Mouse (Mus musculus) midbrain, embryonic 14.5 days (tissue): Measurements from ENCODE around the gene Coq8a. TPM values are rescaled to one million over a fixed set of nuclear protein-coding genes. Genes with fewer than 3 reads are reported as not detected.
A peak's percentile ranks its signal among the peaks of the same experiment; 100 is the strongest.

Source experiments
- ATAC-seq: fragments of 200-750 bp; cut with Nextera tagmentation; 2 replicates; pipeline ENCODE4 v1.8.0; 2017; ENCODE audit warnings: moderate number of reproducible peaks, moderate library complexity; ENCODE audit not compliant: low FRiP score, low TSS enrichment
- DNase-seq: peaks from one replicate; pipeline ENCODE4 v3.0.0-alpha.2; 2015
- H3K27ac ChIP-seq: fragments of 300-500 bp; sonication (generic); replicated peaks from 2 replicates; pipeline ENCODE4 v1.5.1; 2014; ENCODE audit warnings: mild to moderate bottlenecking, low read depth, low read length, moderate library complexity
- H3K27me3 ChIP-seq: fragments of 300-500 bp; sonication (generic); 2 replicates; pipeline ENCODE4 v1.6.1; 2014; ENCODE audit warnings: low read length, control low read depth, mixed read lengths; ENCODE audit not compliant: control insufficient read depth, insufficient read depth
- H3K36me3 ChIP-seq: fragments of 300-500 bp; sonication (generic); 2 replicates; pipeline ENCODE4 v1.6.1; 2014; ENCODE audit warnings: low read length, control low read depth; ENCODE audit not compliant: control insufficient read depth, insufficient read depth
- H3K4me1 ChIP-seq: fragments of 300-500 bp; sonication (generic); 2 replicates; pipeline ENCODE4 v1.6.1; 2014; ENCODE audit warnings: mild to moderate bottlenecking, antibody characterized with exemption, low read length, control low read depth; ENCODE audit not compliant: control insufficient read depth, insufficient read depth
- H3K4me2 ChIP-seq: fragments of 300-500 bp; sonication (generic); 2 replicates; pipeline ENCODE4 v1.6.1; 2014; ENCODE audit warnings: mild to moderate bottlenecking, low read length, moderate library complexity
- H3K4me3 ChIP-seq: fragments of 300-500 bp; sonication (generic); replicated peaks from 2 replicates; pipeline ENCODE4 v1.5.1; 2014; ENCODE audit warnings: low read depth, low read length
- H3K9ac ChIP-seq: fragments of 300-500 bp; sonication (generic); replicated peaks from 2 replicates; pipeline ENCODE4 v1.6.1; 2014; ENCODE audit warnings: mild to moderate bottlenecking, low read length, moderate library complexity
- H3K9me3 ChIP-seq: fragments of 300-500 bp; sonication (generic); 2 replicates; pipeline ENCODE4 v1.6.1; 2016; ENCODE audit warnings: low read length, control low read depth, mixed read lengths; ENCODE audit not compliant: control insufficient read depth
- WGBS: fragments of 180-500 bp; shearing (Covaris S2); extraction: QIAGEN DNeasy Blood & Tissue Kit; methylation state at CpG from one replicate; pipeline ENCODE4 v1.1.7; 2014; 5-methylcytosine and 5-hydroxymethylcytosine counted together
- polyA plus RNA-seq: library from polyadenylated mRNA; unstranded; fragments of >200 nt; fragmentation: Nextera tagmentation; extraction: Ambion mirVana; gene quantifications from 2 replicates; pipeline ENCODE4 v1.2.1, GENCODE M21; 2014

The Coq8a gene
- polyA plus RNA-seq, 1 experiment from 2014 or later = 2.1 TPM

- WGBS = 89% methylated on average over 9 of the region's 9 CpGs
- DNase-seq (no peak), ATAC-seq (no peak)
- Histone ChIP-seq H3K36me3 (no peaks in the 10 kb centered on the region), H3K4me3 (no peak overlapping the region), H3K9me3 (no peaks in the 10 kb centered on the region), H3K27ac (no peak overlapping the region), H3K4me1 (no peaks in the 10 kb centered on the region), H3K27me3 (no peaks in the 10 kb centered on the region), H3K4me2 (no peak overlapping the region), H3K9ac (no peak overlapping the region)
Observed at GRCm38 (mm10) chr1:180210781-180211271, 11.4 kb upstream of the Coq8a start.

GRCm38 (mm10) chr1:180210031-180210432, 10.6 kb upstream of the Coq8a start:
- ATAC-seq (no peak), DNase-seq (no peak)
- no peak overlapping the region for H3K4me3 ChIP-seq
- H3K9ac ChIP-seq = no peak overlapping the region
- no peak overlapping the region for H3K27ac ChIP-seq
- H3K4me2 ChIP-seq = no peak overlapping the region
- no peaks in the 10 kb centered on the region for H3K36me3 ChIP-seq
- H3K9me3 ChIP-seq = no peaks in the 10 kb centered on the region
- no peaks in the 10 kb centered on the region for H3K27me3 ChIP-seq
- H3K4me1 ChIP-seq = no peaks in the 10 kb centered on the region
- WGBS = 77% methylated on average over 4 of the region's 4 CpGs

DNA sequence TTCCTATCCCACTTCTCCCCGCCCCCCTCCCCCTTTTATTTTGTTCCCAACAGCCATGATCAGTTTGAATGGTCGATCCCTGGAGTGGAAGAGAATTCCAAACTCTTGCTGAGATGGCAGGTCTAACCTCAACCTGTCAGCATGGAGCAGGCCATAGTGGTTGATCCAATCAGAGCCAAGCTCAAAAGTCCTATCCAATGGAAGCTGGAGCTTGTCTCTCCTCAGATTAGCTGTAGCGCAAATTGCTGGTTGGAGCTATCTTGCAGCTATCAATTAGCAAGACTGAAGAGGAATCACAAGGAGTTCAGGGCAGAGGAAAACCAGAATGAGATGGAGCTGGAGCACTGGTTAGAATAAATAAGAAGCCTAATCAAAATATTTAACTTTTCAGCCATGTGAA, 9.0 kb upstream of the Coq8a start:
- no peak overlapping the region for H3K4me3 ChIP-seq
- H3K36me3 ChIP-seq = no peaks in the 10 kb centered on the region
- H3K4me2 ChIP-seq = no peak overlapping the region
- H3K4me1 ChIP-seq = no peaks in the 10 kb centered on the region
- H3K9me3 ChIP-seq = no peaks in the 10 kb centered on the region; the same call in 1 of the 2 replicates
- H3K27me3 ChIP-seq = no peaks in the 10 kb centered on the region
- ATAC-seq (no peak), DNase-seq (no peak)
- H3K27ac ChIP-seq = no peak overlapping the region
- WGBS = 84% methylated on average over 3 of the region's 3 CpGs
- no peak overlapping the region for H3K9ac ChIP-seq

DNA sequence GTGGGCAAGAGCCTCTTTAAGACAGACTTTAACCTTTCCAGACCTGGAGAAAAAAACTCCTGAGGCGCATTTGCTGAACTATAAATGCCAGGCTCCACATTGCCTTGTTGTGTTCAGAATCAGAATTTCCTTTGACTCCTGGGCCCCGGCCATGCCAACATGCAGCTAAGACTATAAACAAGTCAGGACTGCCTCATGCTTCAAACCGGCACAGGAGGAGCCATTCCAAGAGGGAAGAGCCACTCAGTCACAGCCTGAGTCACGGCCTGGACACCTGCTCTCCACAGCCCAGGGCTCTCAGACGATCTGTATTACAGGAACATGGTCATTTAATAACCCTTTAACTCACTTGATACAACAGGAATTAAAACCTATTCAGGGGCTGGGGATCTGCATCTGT, 1.3 kb upstream of the Coq8a start:
- no peak overlapping the region for H3K27ac ChIP-seq
- H3K4me2 ChIP-seq = no peak overlapping the region
- no peaks in the 10 kb centered on the region; the same call in 1 of the 2 replicates for H3K9me3 ChIP-seq
- no peaks in the 10 kb centered on the region for H3K4me1 ChIP-seq
- no peak overlapping the region for H3K9ac ChIP-seq
- H3K36me3 ChIP-seq = no peaks in the 10 kb centered on the region
- no peaks in the 10 kb centered on the region for H3K27me3 ChIP-seq
- DNase-seq (no peak), ATAC-seq (no peak)
- 62% methylated on average over 5 of the region's 5 CpGs for WGBS
- H3K4me3 ChIP-seq = no peak overlapping the region

DNA sequence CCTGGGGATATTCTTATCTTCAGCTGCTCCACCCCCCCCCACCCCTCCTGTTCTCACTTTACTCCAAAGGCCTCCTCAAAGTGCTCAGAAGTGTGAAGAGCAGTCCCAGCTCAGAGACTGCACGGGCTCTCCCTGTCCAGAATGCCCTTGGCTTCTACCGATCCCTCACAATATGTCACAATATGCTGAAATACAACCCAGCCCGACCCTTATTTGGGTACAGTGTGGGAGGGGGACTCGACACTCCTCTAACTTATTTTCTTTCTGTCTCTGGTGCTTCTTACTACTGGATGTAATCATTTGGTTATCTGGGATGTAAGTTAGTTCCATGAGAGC, 281 bp upstream of the Coq8a start:
- Histone ChIP-seq H3K4me2 (no peak overlapping the region), H3K9me3 (no peaks in the 10 kb centered on the region; the same call in 1 of the 2 replicates), H3K4me3 (no peak overlapping the region), H3K27me3 (no peaks in the 10 kb centered on the region; the same call in 1 of the 2 replicates), H3K9ac (no peak overlapping the region), H3K4me1 (peaks cover 6% of the 10 kb centered on the region), H3K27ac (no peak overlapping the region), H3K36me3 (no peaks in the 10 kb centered on the region)
- no peak for DNase-seq
- no peak for ATAC-seq
- WGBS = 67% methylated on average over 4 of the region's 4 CpGs

DNA sequence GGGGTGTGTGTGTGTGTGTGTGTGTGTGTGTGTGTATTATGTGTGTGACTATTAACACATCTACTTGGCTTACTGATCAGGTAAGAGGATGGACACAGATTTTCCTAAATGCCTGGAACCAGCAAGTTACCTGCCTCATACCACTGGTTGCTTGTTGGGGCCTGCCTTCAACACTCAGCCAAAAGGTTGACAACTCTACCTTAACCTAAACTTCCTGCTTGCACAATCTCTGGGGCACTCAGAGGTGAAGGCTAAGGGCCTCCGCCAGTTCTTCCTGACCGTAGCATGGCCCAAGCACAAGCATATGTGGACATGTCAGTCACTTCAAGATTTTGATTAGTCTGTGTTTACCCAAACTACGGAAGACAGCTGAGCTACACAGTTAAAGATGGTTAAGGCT, 1.4 kb downstream of the Coq8a start:
- Histone ChIP-seq H3K27ac (no peak overlapping the region), H3K9me3 (no peaks in the 10 kb centered on the region), H3K4me2 (no peak overlapping the region), H3K27me3 (peaks cover 2% of the 10 kb centered on the region; the same call in 1 of the 2 replicates), H3K4me3 (no peak overlapping the region), H3K36me3 (no peaks in the 10 kb centered on the region), H3K9ac (no peak overlapping the region), H3K4me1 (peaks cover 6% of the 10 kb centered on the region)
- DNase-seq (no peak), ATAC-seq (no peak)
- 92% methylated on average over 3 of the region's 3 CpGs for WGBS

- no peak overlapping the region for H3K27ac ChIP-seq
- DNase-seq = no peak
- peaks cover 2% of the 10 kb centered on the region; the same call in 1 of the 2 replicates for H3K27me3 ChIP-seq
- peak overlapping the region; percentile 94 for H3K4me2 ChIP-seq
- no peaks in the 10 kb centered on the region for H3K9me3 ChIP-seq
- no peaks in the 10 kb centered on the region for H3K36me3 ChIP-seq
- H3K9ac ChIP-seq = no peak overlapping the region
- WGBS = 92% methylated on average over 9 of the region's 9 CpGs
- ATAC-seq = no peak
- H3K4me3 ChIP-seq = peak overlapping the region; percentile 58
- H3K4me1 ChIP-seq = peaks cover 6% of the 10 kb centered on the region
Observed at GRCm38 (mm10) chr1:180196508-180196907, 2.9 kb downstream of the Coq8a start.

DNA sequence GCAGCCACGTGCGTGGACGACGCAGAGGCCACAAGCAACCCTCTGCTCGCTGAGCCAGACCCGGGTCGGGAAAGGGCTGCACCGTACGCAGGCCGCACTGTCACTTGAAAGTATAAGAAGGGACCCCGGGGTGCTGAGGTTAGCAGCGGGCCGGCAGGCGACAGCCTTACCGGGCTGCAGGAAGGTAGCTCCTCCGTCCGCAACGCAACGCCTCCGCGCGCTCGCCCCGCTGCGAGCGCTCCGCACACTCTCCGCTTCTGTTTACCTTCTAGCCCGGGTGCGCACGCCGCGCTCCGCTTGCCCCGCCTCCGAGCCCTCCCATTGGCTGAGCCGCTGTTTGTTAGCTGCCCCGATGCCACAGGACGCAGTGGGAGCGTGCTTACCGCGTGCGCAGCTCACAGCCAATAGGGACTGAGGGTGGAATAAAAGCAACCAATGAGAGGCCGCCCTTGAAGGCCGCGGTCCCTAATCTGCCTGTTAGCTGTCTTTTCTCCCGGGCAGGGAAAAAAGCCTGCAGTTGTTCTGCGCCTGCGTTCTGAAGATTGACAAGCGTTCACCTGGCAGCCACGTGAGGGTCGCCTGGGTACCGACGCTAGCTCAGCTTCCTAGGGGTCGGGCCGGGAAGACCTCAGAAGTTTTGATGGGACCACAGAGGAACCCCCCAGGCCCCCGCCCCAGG, 3.6 kb downstream of the Coq8a start:
- ATAC-seq = peak; percentile 100
- Histone ChIP-seq H3K27ac (no peak overlapping the region), H3K9me3 (no peaks in the 10 kb centered on the region), H3K36me3 (no peaks in the 10 kb centered on the region), H3K9ac (peak overlapping the region; percentile 36; the same call in 1 of the 2 replicates), H3K27me3 (peaks cover 2% of the 10 kb centered on the region; the same call in 1 of the 2 replicates), H3K4me1 (peaks cover 6% of the 10 kb centered on the region), H3K4me2 (peak overlapping the region; percentile 94), H3K4me3 (peak overlapping the region; percentile 58)
- under 1% methylated on average over 57 of the region's 57 CpGs for WGBS
- peak; percentile 98 for DNase-seq
